Mouse (Mus musculus): Measurements from ENCODE around the gene Ppp1r3c. TPM values are rescaled to one million over a fixed set of nuclear protein-coding genes. Genes with fewer than 3 reads are reported as not detected.

Gene Ppp1r3c
- polyA plus RNA-seq, 1 experiment = 0.58 TPM

DNA sequence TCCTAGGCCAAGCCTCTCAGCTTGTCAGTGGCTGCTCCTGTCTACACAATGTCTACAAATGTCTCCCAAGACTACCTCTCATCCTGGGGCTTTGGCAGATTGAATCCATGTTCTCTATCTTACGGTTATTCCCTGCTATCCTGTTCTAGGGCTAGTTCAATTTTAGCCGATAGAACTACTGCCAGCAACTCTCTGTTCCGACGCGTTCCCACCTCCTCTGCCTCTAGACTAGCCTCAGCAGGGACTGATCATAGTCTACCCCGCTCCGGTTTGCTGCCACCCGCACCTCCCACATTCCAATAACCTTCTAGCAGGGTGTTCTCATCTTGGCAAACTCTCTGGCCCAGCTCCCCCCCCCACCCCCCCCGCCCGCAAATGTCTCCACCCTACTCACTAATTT lies 20.9 kb downstream of the Ppp1r3c start:
- no peaks in the 10 kb centered on the region for H3K4me1 ChIP-seq (ENCODE audit: control insufficient read depth, insufficient read depth, low read length)
- no peaks in the 10 kb centered on the region for H3K36me3 ChIP-seq (ENCODE audit: control insufficient read depth, insufficient read depth, low read length, poor library complexity, severe bottlenecking)
- no peak overlapping the region for H3K27ac ChIP-seq (ENCODE audit: insufficient read depth, low read length)
- no peak overlapping the region for H3K9ac ChIP-seq (ENCODE audit: low read depth, poor library complexity, severe bottlenecking)
- TF ChIP-seq CTCF (IDR thresholded peaks at IDR 0.05; ENCODE audit: low read depth, low read length) (no peak), EP300 (IDR thresholded peaks at IDR 0.05; ENCODE audit: insufficient read depth, low read depth, low read length) (no peak), POLR2A (IDR thresholded peaks at IDR 0.05; ENCODE audit: insufficient read depth, low read length) (no peak)
- no peak overlapping the region for H3K4me3 ChIP-seq (ENCODE audit: low read depth, low read length)
- no peaks in the 10 kb centered on the region for H3K9me3 ChIP-seq (replicated peaks; ENCODE audit: control insufficient read depth, insufficient read depth, low read length, poor library complexity, severe bottlenecking)
- no peaks in the 10 kb centered on the region for H3K27me3 ChIP-seq (ENCODE audit: control insufficient read depth, insufficient read depth, low read length, poor library complexity, severe bottlenecking)

DNA sequence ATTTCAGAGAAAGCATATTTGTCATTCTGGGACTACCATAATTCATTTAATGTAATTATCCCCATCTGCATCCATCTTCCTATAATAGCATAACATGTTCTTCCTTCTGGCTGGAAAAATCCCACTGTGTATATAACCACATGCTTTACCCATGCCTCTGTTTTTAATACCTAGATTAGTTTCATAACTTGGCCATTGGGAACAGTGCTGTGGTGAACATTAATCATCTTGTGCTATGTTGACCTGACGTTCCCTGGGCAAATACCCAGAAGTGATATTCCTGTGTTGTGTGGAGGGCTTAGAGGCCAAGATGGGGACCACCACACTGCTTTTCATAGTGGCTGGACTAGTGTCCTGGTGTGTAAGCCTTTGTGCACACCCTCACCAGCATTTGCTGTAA lies 22.0 kb downstream of the Ppp1r3c start:
- TF ChIP-seq CTCF (IDR thresholded peaks at IDR 0.05; ENCODE audit: low read depth, low read length) = no peak
- Histone ChIP-seq H3K27ac (ENCODE audit: insufficient read depth, low read length) (no peak overlapping the region), H3K4me3 (ENCODE audit: low read depth, low read length) (no peak overlapping the region), H3K9me3 (replicated peaks; ENCODE audit: control insufficient read depth, insufficient read depth, low read length, poor library complexity, severe bottlenecking) (no peaks in the 10 kb centered on the region), H3K4me1 (ENCODE audit: control insufficient read depth, insufficient read depth, low read length) (no peaks in the 10 kb centered on the region), H3K36me3 (ENCODE audit: control insufficient read depth, insufficient read depth, low read length, poor library complexity, severe bottlenecking) (no peaks in the 10 kb centered on the region), H3K27me3 (ENCODE audit: control insufficient read depth, insufficient read depth, low read length, poor library complexity, severe bottlenecking) (no peaks in the 10 kb centered on the region), H3K9ac (ENCODE audit: low read depth, poor library complexity, severe bottlenecking) (no peak overlapping the region)

DNA sequence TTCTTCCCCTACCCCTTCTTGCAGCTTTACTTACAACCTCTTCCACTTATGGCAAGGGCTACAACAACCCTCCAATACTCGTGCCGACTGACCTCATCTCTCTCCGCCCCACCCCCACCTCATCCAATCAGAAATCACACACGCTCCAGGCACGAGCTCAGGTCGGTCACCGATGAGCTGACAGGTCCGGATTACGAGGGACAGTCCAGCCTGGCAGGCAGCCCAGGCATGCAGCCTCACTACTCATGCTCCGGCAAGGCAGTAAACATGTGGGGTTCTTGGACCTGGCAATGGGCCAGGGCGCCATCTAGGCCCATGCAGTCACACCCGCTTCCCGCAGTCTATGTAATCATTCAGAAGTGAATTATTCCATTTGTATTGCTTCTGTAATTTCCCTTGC lies 23.4 kb downstream of the Ppp1r3c start:
- Histone ChIP-seq H3K4me1 (ENCODE audit: control insufficient read depth, insufficient read depth, low read length) (no peaks in the 10 kb centered on the region), H3K4me3 (ENCODE audit: low read depth, low read length) (no peak overlapping the region), H3K27ac (ENCODE audit: insufficient read depth, low read length) (no peak overlapping the region), H3K27me3 (ENCODE audit: control insufficient read depth, insufficient read depth, low read length, poor library complexity, severe bottlenecking) (no peaks in the 10 kb centered on the region), H3K9me3 (replicated peaks; ENCODE audit: control insufficient read depth, insufficient read depth, low read length, poor library complexity, severe bottlenecking) (no peaks in the 10 kb centered on the region), H3K9ac (ENCODE audit: low read depth, poor library complexity, severe bottlenecking) (no peak overlapping the region), H3K36me3 (ENCODE audit: control insufficient read depth, insufficient read depth, low read length, poor library complexity, severe bottlenecking) (no peaks in the 10 kb centered on the region)
- TF ChIP-seq EP300 (IDR thresholded peaks at IDR 0.05; ENCODE audit: insufficient read depth, low read depth, low read length) = no peak
- TF ChIP-seq CTCF (IDR thresholded peaks at IDR 0.05; ENCODE audit: low read depth, low read length) = no peak
- TF ChIP-seq POLR2A (IDR thresholded peaks at IDR 0.05; ENCODE audit: insufficient read depth, low read length) = no peak

DNA sequence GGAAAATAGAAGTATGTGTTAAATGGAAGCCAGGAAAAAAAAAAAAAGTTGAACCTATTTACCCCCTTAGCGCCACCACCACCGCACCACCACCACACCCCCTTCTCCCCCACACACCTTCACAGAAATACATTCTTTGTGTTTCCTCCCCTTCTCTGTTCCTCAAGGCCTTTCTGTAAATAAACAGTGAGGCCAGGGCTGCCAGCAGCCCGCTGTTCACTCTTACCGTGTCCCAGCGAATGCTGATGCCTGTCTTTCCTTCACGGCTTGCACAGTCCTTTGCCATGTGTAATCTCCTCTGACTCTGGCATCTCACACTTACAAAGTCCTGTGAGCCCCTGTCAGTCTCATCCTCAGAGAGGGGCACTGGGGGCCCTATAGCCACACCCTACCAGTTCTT lies 30.3 kb downstream of the Ppp1r3c start:
- TF ChIP-seq CTCF (IDR thresholded peaks at IDR 0.05; ENCODE audit: low read depth, low read length) = no peak
- no peak for TF ChIP-seq EP300 (IDR thresholded peaks at IDR 0.05; ENCODE audit: insufficient read depth, low read depth, low read length)
- TF ChIP-seq POLR2A (IDR thresholded peaks at IDR 0.05; ENCODE audit: insufficient read depth, low read length) = no peak
- H3K4me1 ChIP-seq (ENCODE audit: control insufficient read depth, insufficient read depth, low read length) = no peaks in the 10 kb centered on the region
- H3K27ac ChIP-seq (ENCODE audit: insufficient read depth, low read length) = no peak overlapping the region
- no peaks in the 10 kb centered on the region for H3K9me3 ChIP-seq (replicated peaks; ENCODE audit: control insufficient read depth, insufficient read depth, low read length, poor library complexity, severe bottlenecking)
- H3K4me3 ChIP-seq (ENCODE audit: low read depth, low read length) = no peak overlapping the region
- no peak overlapping the region for H3K9ac ChIP-seq (ENCODE audit: low read depth, poor library complexity, severe bottlenecking)
- H3K36me3 ChIP-seq (ENCODE audit: control insufficient read depth, insufficient read depth, low read length, poor library complexity, severe bottlenecking) = no peaks in the 10 kb centered on the region
- no peaks in the 10 kb centered on the region for H3K27me3 ChIP-seq (ENCODE audit: control insufficient read depth, insufficient read depth, low read length, poor library complexity, severe bottlenecking)

DNA sequence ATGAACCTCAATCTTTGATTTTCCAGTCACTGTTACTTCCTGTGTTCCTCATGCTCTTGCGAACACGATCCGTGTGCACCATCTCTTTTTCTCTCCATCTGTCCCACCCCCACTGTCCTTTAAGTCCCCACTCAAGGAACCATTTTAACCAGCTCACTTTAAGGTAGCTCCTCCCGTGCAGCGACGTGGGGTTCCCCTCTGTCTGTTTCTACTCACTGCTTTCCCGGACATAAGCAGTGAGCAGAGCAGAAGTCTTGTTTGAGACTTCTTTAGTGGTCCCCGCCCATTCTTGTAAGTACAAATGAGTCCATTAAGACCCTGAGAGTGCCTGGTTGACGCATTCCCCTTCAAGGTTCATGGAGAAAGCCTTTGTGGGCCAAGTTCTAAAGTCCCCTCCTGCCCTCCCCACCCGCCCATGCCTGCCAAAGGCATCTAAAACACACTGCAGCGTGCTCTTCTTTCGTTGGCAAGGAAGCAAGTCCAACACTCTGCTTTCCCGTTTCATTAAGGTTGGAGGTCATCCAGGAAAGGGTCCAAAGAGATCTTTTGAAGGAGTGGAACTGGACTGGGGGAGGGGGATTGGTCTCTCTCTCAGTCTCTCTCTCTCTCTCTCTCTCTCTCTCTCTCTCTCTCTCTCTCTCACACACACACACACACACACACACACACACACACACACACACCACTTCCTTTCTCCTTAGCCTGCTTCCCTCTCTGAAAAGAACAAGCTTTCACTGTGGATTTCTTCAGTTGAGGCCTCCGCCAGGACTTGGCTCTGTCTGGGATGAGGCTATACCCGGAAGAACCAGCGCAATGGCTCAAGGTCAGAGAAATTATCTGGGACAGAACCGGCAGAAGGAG lies 30.9 kb downstream of the Ppp1r3c start:
- no peak overlapping the region for H3K9ac ChIP-seq (ENCODE audit: low read depth, poor library complexity, severe bottlenecking)

DNA sequence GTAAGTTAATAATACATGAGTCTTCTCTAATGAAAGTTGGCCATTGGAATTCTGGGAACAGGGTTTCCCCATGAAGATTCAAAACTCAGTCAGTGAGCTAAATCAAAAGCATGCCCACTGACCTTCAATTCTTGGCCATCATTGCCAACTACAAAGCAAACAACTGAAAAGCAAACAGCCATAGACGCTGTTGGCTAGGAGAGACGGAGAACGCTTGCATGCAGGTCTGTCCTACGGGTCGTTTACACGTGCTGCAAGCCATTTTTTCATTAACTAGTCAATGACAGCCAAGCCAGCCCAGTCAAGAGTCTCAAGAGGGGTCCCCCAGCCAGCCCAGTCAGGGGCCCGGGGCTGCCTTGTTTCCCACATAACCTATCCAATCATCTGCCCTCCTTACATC lies 31.7 kb downstream of the Ppp1r3c start:
- Histone ChIP-seq H3K9me3 (replicated peaks; ENCODE audit: control insufficient read depth, insufficient read depth, low read length, poor library complexity, severe bottlenecking) (no peaks in the 10 kb centered on the region), H3K4me1 (ENCODE audit: control insufficient read depth, insufficient read depth, low read length) (no peaks in the 10 kb centered on the region), H3K4me3 (ENCODE audit: low read depth, low read length) (no peak overlapping the region), H3K9ac (ENCODE audit: low read depth, poor library complexity, severe bottlenecking) (no peak overlapping the region), H3K27ac (ENCODE audit: insufficient read depth, low read length) (no peak overlapping the region), H3K27me3 (ENCODE audit: control insufficient read depth, insufficient read depth, low read length, poor library complexity, severe bottlenecking) (no peaks in the 10 kb centered on the region), H3K36me3 (ENCODE audit: control insufficient read depth, insufficient read depth, low read length, poor library complexity, severe bottlenecking) (no peaks in the 10 kb centered on the region)
- TF ChIP-seq EP300 (IDR thresholded peaks at IDR 0.05; ENCODE audit: insufficient read depth, low read depth, low read length) (no peak), POLR2A (IDR thresholded peaks at IDR 0.05; ENCODE audit: insufficient read depth, low read length) (no peak), CTCF (IDR thresholded peaks at IDR 0.05; ENCODE audit: low read depth, low read length) (no peak)

More for the DNA sequence above, 30.9 kb downstream of the Ppp1r3c start:
- Histone ChIP-seq H3K9me3 (replicated peaks; ENCODE audit: control insufficient read depth, insufficient read depth, low read length, poor library complexity, severe bottlenecking) (no peaks in the 10 kb centered on the region), H3K27ac (ENCODE audit: insufficient read depth, low read length) (no peak overlapping the region), H3K27me3 (ENCODE audit: control insufficient read depth, insufficient read depth, low read length, poor library complexity, severe bottlenecking) (no peaks in the 10 kb centered on the region), H3K36me3 (ENCODE audit: control insufficient read depth, insufficient read depth, low read length, poor library complexity, severe bottlenecking) (no peaks in the 10 kb centered on the region), H3K4me3 (ENCODE audit: low read depth, low read length) (no peak overlapping the region), H3K4me1 (ENCODE audit: control insufficient read depth, insufficient read depth, low read length) (no peaks in the 10 kb centered on the region)
- TF ChIP-seq POLR2A (IDR thresholded peaks at IDR 0.05; ENCODE audit: insufficient read depth, low read length) = no peak
- no peak for TF ChIP-seq CTCF (IDR thresholded peaks at IDR 0.05; ENCODE audit: low read depth, low read length)
